Mouse (Mus musculus) midbrain, embryonic 11.5 days (tissue): ENCODE results near the gene Trim13. TPM values are rescaled to one million over a fixed set of nuclear protein-coding genes. Genes with fewer than 3 reads are reported as not detected.
A peak's percentile ranks its signal among the peaks of the same experiment; 100 is the strongest.
"Not testable (repeated sequence)": the region's sequence is repeated elsewhere in the genome, so short reads cannot be mapped to it uniquely, and the experiment has no call there.

Experiments
- ATAC-seq: fragments of 200-750 bp; cut with Nextera tagmentation; 2 replicates; pipeline ENCODE4 v1.8.0; 2017; ENCODE audit warnings: moderate TSS enrichment, moderate library complexity; ENCODE audit not compliant: low FRiP score
- DNase-seq: peaks from one replicate; pipeline ENCODE4 v3.0.0; 2015; ENCODE audit warnings: low spot score; ENCODE audit errors: missing footprints
- H3K27ac ChIP-seq: fragments of 300-500 bp; sonication (generic); 2 replicates; pipeline ENCODE4 v1.5.1; 2014; ENCODE audit warnings: low read depth, low read length
- H3K27me3 ChIP-seq: fragments of 300-500 bp; sonication (generic); 2 replicates; pipeline ENCODE4 v1.6.1; 2014; ENCODE audit warnings: mild to moderate bottlenecking, low read length, moderate library complexity, mixed read lengths; ENCODE audit not compliant: control insufficient read depth, insufficient read depth
- H3K36me3 ChIP-seq: fragments of 300-500 bp; sonication (generic); 2 replicates; pipeline ENCODE4 v1.6.1; 2014; ENCODE audit warnings: mild to moderate bottlenecking, low read length, moderate library complexity, mixed read lengths; ENCODE audit not compliant: control insufficient read depth, insufficient read depth
- H3K4me1 ChIP-seq: fragments of 300-500 bp; sonication (generic); 2 replicates; pipeline ENCODE4 v1.6.1; 2014; ENCODE audit warnings: low read length; ENCODE audit not compliant: control insufficient read depth, insufficient read depth
- H3K4me2 ChIP-seq: fragments of 300-500 bp; sonication (generic); 2 replicates; pipeline ENCODE4 v1.6.1; 2014; ENCODE audit warnings: mild to moderate bottlenecking, moderate library complexity
- H3K4me3 ChIP-seq: fragments of 300-500 bp; sonication (generic); 2 replicates; pipeline ENCODE4 v1.5.1; 2014; ENCODE audit warnings: low read depth, low read length
- H3K9ac ChIP-seq: fragments of 300-500 bp; sonication (generic); 2 replicates; pipeline ENCODE4 v1.6.1; 2014; ENCODE audit warnings: low read length
- H3K9me3 ChIP-seq: fragments of 300-500 bp; sonication (generic); 2 replicates; pipeline ENCODE4 v1.6.1; 2016; ENCODE audit warnings: low read length; ENCODE audit not compliant: control insufficient read depth
- WGBS: fragments of 180-500 bp; shearing (Covaris S2); extraction: QIAGEN DNeasy Blood & Tissue Kit; methylation state at CpG from one replicate; pipeline ENCODE4 v1.1.7; 2014; 5-methylcytosine and 5-hydroxymethylcytosine counted together
- polyA plus RNA-seq: library from polyadenylated mRNA; unstranded; fragments of >200 nt; fragmentation: Nextera tagmentation; extraction: Ambion mirVana; gene quantifications from 2 replicates; pipeline ENCODE4 v1.2.1, GENCODE M21; 2014

The Trim13 gene
- polyA plus RNA-seq: 28.7 and 30.6 TPM in 2 replicates

GRCm38 (mm10) chr14:61597968-61598367 lies at the start of gene Trim13:
Gene Trim13, plus strand, starts transcription at chr14:61598247.
- Histone ChIP-seq H3K9me3 (no peaks in the 10 kb centered on the region), H3K27ac (no peak within 1 kb of the TSS), H3K4me2 (peak within 1 kb of the TSS; percentile 53), H3K27me3 (no peaks in the 10 kb centered on the region), H3K4me1 (peaks cover 3% of the 10 kb centered on the region; the same call in 1 of the 2 replicates), H3K4me3 (peak within 1 kb of the TSS; percentile 67), H3K36me3 (no peaks in the 10 kb centered on the region), H3K9ac (no peak within 1 kb of the TSS)
- WGBS: 52% methylated on average over 5 of the region's 5 CpGs
- no peak for ATAC-seq
- DNase-seq: no peak

- WGBS: 84% methylated on average over 1 of the region's 1 CpGs
- H3K4me2 ChIP-seq: no peak overlapping the region
These were observed 49.4 kb upstream of the Trim13 start for GRCm38 (mm10) chr14:61548614-61549013.

GRCm38 (mm10) chr14:61555931-61556288 lies 42.1 kb upstream of the Trim13 start:
- H3K27me3 ChIP-seq: 0 out of 2 replicates have a peak, but pooled peaks cover 2% of the 10 kb centered on the region
- H3K27ac ChIP-seq: peak overlapping the region; percentile 61; the same call in 1 of the 2 replicates
- peak overlapping the region; percentile 71 for H3K9ac ChIP-seq
- peaks cover 4% of the 10 kb centered on the region; the same call in 1 of the 2 replicates for H3K4me1 ChIP-seq
- ATAC-seq: no peak
- H3K4me3 ChIP-seq: peak overlapping the region; percentile 57
- no peak for DNase-seq
- no peaks in the 10 kb centered on the region for H3K36me3 ChIP-seq
- 9% methylated on average over 6 of the region's 6 CpGs for WGBS
- peak overlapping the region; percentile 90 for H3K4me2 ChIP-seq
- no peaks in the 10 kb centered on the region for H3K9me3 ChIP-seq

More at GRCm38 (mm10) chr14:61548614-61549013, 49.4 kb upstream of the Trim13 start:
- no peaks in the 10 kb centered on the region for H3K27me3 ChIP-seq
- no peak overlapping the region for H3K9ac ChIP-seq
- no peaks in the 10 kb centered on the region for H3K4me1 ChIP-seq
- H3K36me3 ChIP-seq: 0 out of 2 replicates have a peak, but pooled peaks cover 2% of the 10 kb centered on the region
- DNase-seq (no peak), ATAC-seq (no peak)
- H3K9me3 ChIP-seq: no peaks in the 10 kb centered on the region
- H3K4me3 ChIP-seq: no peak overlapping the region
- H3K27ac ChIP-seq: no peak overlapping the region

GRCm38 (mm10) chr14:61556289-61557147 lies 41.5 kb upstream of the Trim13 start, which contains the start of gene Spryd7:
Gene Spryd7, minus strand, starts transcription at chr14:61556886.
- Histone ChIP-seq H3K27me3 (0 out of 2 replicates have a peak, but pooled peaks cover 2% of the 10 kb centered on the region), H3K9ac (peak within 1 kb of the TSS; percentile 71), H3K9me3 (no peaks in the 10 kb centered on the region), H3K36me3 (no peaks in the 10 kb centered on the region), H3K4me1 (peaks cover 4% of the 10 kb centered on the region; the same call in 1 of the 2 replicates), H3K27ac (peak within 1 kb of the TSS; percentile 61; the same call in 1 of the 2 replicates), H3K4me3 (peak within 1 kb of the TSS; percentile 57), H3K4me2 (peak within 1 kb of the TSS; percentile 90)
- ATAC-seq (peak; percentile 98), DNase-seq (peak; percentile 100)
- WGBS: under 1% methylated on average over 72 of the region's 72 CpGs

GRCm38 (mm10) chr14:61558901-61559300 lies 39.1 kb upstream of the Trim13 start:
- peaks cover 4% of the 10 kb centered on the region; the same call in 1 of the 2 replicates for H3K4me1 ChIP-seq
- H3K36me3 ChIP-seq: no peaks in the 10 kb centered on the region
- H3K4me2 ChIP-seq: no peak overlapping the region
- no peak for DNase-seq
- no peak overlapping the region for H3K4me3 ChIP-seq
- 91% methylated on average over 6 of the region's 6 CpGs for WGBS
- no peak overlapping the region for H3K9ac ChIP-seq
- H3K27me3 ChIP-seq: 0 out of 2 replicates have a peak, but pooled peaks cover 2% of the 10 kb centered on the region
- ATAC-seq: no peak
- H3K27ac ChIP-seq: no peak overlapping the region
- H3K9me3 ChIP-seq: no peaks in the 10 kb centered on the region

- no peaks in the 10 kb centered on the region for H3K9me3 ChIP-seq
- peaks cover 4% of the 10 kb centered on the region; the same call in 1 of the 2 replicates for H3K4me1 ChIP-seq
- DNase-seq (peak; percentile 12), ATAC-seq (no peak)
- 0 out of 2 replicates have a peak, but pooled peaks cover 2% of the 10 kb centered on the region for H3K27me3 ChIP-seq
- no peak overlapping the region for H3K4me2 ChIP-seq
- no peak overlapping the region for H3K27ac ChIP-seq
- no peak overlapping the region for H3K9ac ChIP-seq
- H3K4me3 ChIP-seq: no peak overlapping the region
- no peaks in the 10 kb centered on the region for H3K36me3 ChIP-seq
- WGBS: 77% methylated on average over 3 of the region's 3 CpGs
These were observed 38.2 kb upstream of the Trim13 start for GRCm38 (mm10) chr14:61559856-61560255.

GRCm38 (mm10) chr14:61566211-61566610 lies 31.8 kb upstream of the Trim13 start:
- H3K9me3 ChIP-seq, H3K4me1 ChIP-seq, H3K9ac ChIP-seq, H3K36me3 ChIP-seq, H3K27ac ChIP-seq, H3K4me2 ChIP-seq, H3K27me3 ChIP-seq, H3K4me3 ChIP-seq, ATAC-seq, DNase-seq: not testable (repeated sequence)
- 91% methylated on average over 4 of the region's 4 CpGs for WGBS

GRCm38 (mm10) chr14:61569344-61569743 lies 28.7 kb upstream of the Trim13 start:
- ATAC-seq: no peak
- WGBS: 65% methylated on average over 2 of the region's 2 CpGs
- no peaks in the 10 kb centered on the region for H3K9me3 ChIP-seq
- no peak for DNase-seq
- H3K9ac ChIP-seq: no peak overlapping the region
- no peak overlapping the region for H3K4me2 ChIP-seq
- no peak overlapping the region for H3K4me3 ChIP-seq
- H3K27ac ChIP-seq: no peak overlapping the region
- H3K4me1 ChIP-seq: no peaks in the 10 kb centered on the region
- no peaks in the 10 kb centered on the region for H3K36me3 ChIP-seq
- H3K27me3 ChIP-seq: no peaks in the 10 kb centered on the region

GRCm38 (mm10) chr14:61571366-61571765 lies 26.7 kb upstream of the Trim13 start:
- ATAC-seq (no peak), DNase-seq (peak; percentile 97)
- Histone ChIP-seq H3K27me3 (no peaks in the 10 kb centered on the region), H3K27ac (no peak overlapping the region), H3K4me3 (no peak overlapping the region), H3K9me3 (no peaks in the 10 kb centered on the region), H3K9ac (no peak overlapping the region), H3K4me1 (no peaks in the 10 kb centered on the region), H3K4me2 (no peak overlapping the region), H3K36me3 (no peaks in the 10 kb centered on the region)
- 13% methylated on average over 4 of the region's 4 CpGs for WGBS
